Mouse (Mus musculus): Measurements from ENCODE around the gene Olfr1016.

GRCm38 (mm10) chr2:85772413-85772812, 29.9 kb downstream of the Olfr1016 start, which contains the start of gene Olfr1014:
- TF ChIP-seq CTCF (IDR thresholded peaks at IDR 0.05; ENCODE audit: low read depth) (no peak), EP300 (optimal IDR thresholded peaks at IDR 0.05) (no peak)

Measured in stomach, postnatal 0 days (tissue).